Mouse (Mus musculus) MEL (cell line): ENCODE data around the gene Egr2. TPM values are rescaled to one million over a fixed set of nuclear protein-coding genes. Genes with fewer than 3 reads are reported as not detected.

Experiments used
- DNase-seq: peaks from one replicate; pipeline ENCODE4 v3.0.0; 2011; ENCODE audit warnings: low read depth, low spot score
- H3K27ac ChIP-seq: 2 replicates; pipeline ENCODE4 v1.5.1; 2012; ENCODE audit warnings: low read depth, mild to moderate bottlenecking, control low read depth, low read length, moderate library complexity; ENCODE audit not compliant: control insufficient read depth
- H3K27me3 ChIP-seq, 2 experiments: fragments of 150-350 bp in 1 of 2; sonication (generic) in 1 of 2; 2 replicates each; pipeline ENCODE4 v1.6.1; 2012; ENCODE audit warnings: low read length in 2 of 2, mild to moderate bottlenecking in 2 of 2, improper control_type of control experiment in 1 of 2, moderate library complexity in 1 of 2; ENCODE audit not compliant: insufficient read depth in 2 of 2, control insufficient read depth in 1 of 2
- H3K36me3 ChIP-seq, 2 experiments: 2 replicates each; pipeline ENCODE4 v1.6.1; 2012 to 2014; ENCODE audit warnings: low read length in 2 of 2, improper control_type of control experiment in 1 of 2, inconsistent platforms in 1 of 2, mild to moderate bottlenecking in 1 of 2; ENCODE audit not compliant: insufficient read depth in 2 of 2, control insufficient read depth in 1 of 2
- H3K4me1 ChIP-seq, 2 experiments: fragments of 150-350 bp in 1 of 2; sonication (generic) in 1 of 2; 2 replicates each; pipeline ENCODE4 v1.6.1; 2012; ENCODE audit warnings: low read length in 2 of 2, improper control_type of control experiment in 1 of 2, mild to moderate bottlenecking in 1 of 2; ENCODE audit not compliant: insufficient read depth in 2 of 2, control insufficient read depth in 1 of 2
- H3K4me3 ChIP-seq, 2 experiments: fragments of 150-350 bp in 1 of 2; sonication (generic) in 1 of 2; 2 replicates each; pipeline ENCODE4 v1.5.1; 2012; ENCODE audit warnings: low read depth in 2 of 2, low read length in 2 of 2, mild to moderate bottlenecking in 2 of 2, moderate library complexity in 2 of 2, control low read depth in 1 of 2, improper control_type of control experiment in 1 of 2; ENCODE audit not compliant: control insufficient read depth in 1 of 2, insufficient read depth in 1 of 2
- H3K79me2 ChIP-seq: 2 replicates; pipeline ENCODE4 v1.6.1; 2012; ENCODE audit warnings: mild to moderate bottlenecking, low read length, moderate library complexity; ENCODE audit not compliant: control insufficient read depth, poor library complexity, insufficient read depth
- H3K9ac ChIP-seq: 2 replicates; pipeline ENCODE4 v1.6.1; 2012; ENCODE audit warnings: low read depth, mild to moderate bottlenecking, control low read depth, low read length, moderate library complexity; ENCODE audit not compliant: control insufficient read depth, poor library complexity, severe bottlenecking
- H3K9me3 ChIP-seq: fragments of 150-350 bp; sonication (generic); replicated peaks from 2 replicates; pipeline ENCODE4 v1.6.1; 2012; ENCODE audit warnings: mild to moderate bottlenecking, low read length, improper control_type of control experiment, moderate library complexity; ENCODE audit not compliant: insufficient read depth
- CHD1 ChIP-seq: IDR thresholded peaks from 2 replicates; pipeline ENCODE4 v1.6.1; 2012; ENCODE audit warnings: low read depth, mild to moderate bottlenecking, inconsistent platforms, low read length, improper control_type of control experiment
- CHD2 ChIP-seq: IDR thresholded peaks from 2 replicates; pipeline ENCODE4 v1.6.1; 2011; ENCODE audit warnings: low read length, improper control_type of control experiment
- CTCF ChIP-seq, 3 experiments: IDR thresholded peaks in 2 of 3; conservative IDR thresholded peaks in 1 of 3; 2 replicates each; pipeline ENCODE4 v1.5.1; 2011 to 2012; ENCODE audit warnings: low read length in 3 of 3, low read depth in 2 of 3, mild to moderate bottlenecking in 2 of 3, improper control_type of control experiment in 1 of 3, inconsistent platforms in 1 of 3, mixed read lengths in 1 of 3, moderate library complexity in 1 of 3; ENCODE audit not compliant: control insufficient read depth in 1 of 3, insufficient read depth in 1 of 3, poor library complexity in 1 of 3, severe bottlenecking in 1 of 3
- E2F4 ChIP-seq: IDR thresholded peaks from 2 replicates; pipeline ENCODE4 v1.6.1; 2011; ENCODE audit warnings: low read depth, low read length, improper control_type of control experiment, borderline replicate concordance
- ELF1 ChIP-seq: IDR thresholded peaks from 2 replicates; pipeline ENCODE4 v1.6.1; 2014; ENCODE audit warnings: low read depth, mild to moderate bottlenecking, inconsistent platforms, low read length, improper control_type of control experiment, moderate library complexity
- ETS1 ChIP-seq: IDR thresholded peaks from 2 replicates; pipeline ENCODE4 v1.6.1; 2012; ENCODE audit warnings: low read depth, mild to moderate bottlenecking, inconsistent platforms, low read length, improper control_type of control experiment, moderate library complexity
- GATA1 ChIP-seq: IDR thresholded peaks from 2 replicates; pipeline ENCODE4 v1.6.1; 2011; ENCODE audit warnings: low read depth, low read length, improper control_type of control experiment
- JUND ChIP-seq: IDR thresholded peaks from 2 replicates; pipeline ENCODE4 v1.6.1; 2011; ENCODE audit warnings: low read depth, mild to moderate bottlenecking, improper control_type of control experiment, low read length
- KAT2A ChIP-seq: conservative IDR thresholded peaks from 2 replicates; pipeline ENCODE4 v1.6.1; 2012; ENCODE audit warnings: low read depth, low read length, improper control_type of control experiment, inconsistent platforms
- MAFK ChIP-seq: IDR thresholded peaks from 2 replicates; pipeline ENCODE4 v1.6.1; 2011; ENCODE audit warnings: low read depth, mild to moderate bottlenecking, low read length, improper control_type of control experiment, borderline replicate concordance
- MAX ChIP-seq: IDR thresholded peaks from 2 replicates; pipeline ENCODE4 v1.6.1; 2011; ENCODE audit warnings: low read length, improper control_type of control experiment
- MAZ ChIP-seq: IDR thresholded peaks from 2 replicates; pipeline ENCODE4 v1.6.1; 2012; ENCODE audit warnings: low read depth, mild to moderate bottlenecking, inconsistent platforms, low read length, improper control_type of control experiment
- MEF2A ChIP-seq: IDR thresholded peaks from 2 replicates; pipeline ENCODE4 v1.6.1; 2014; ENCODE audit warnings: low read depth, mild to moderate bottlenecking, inconsistent platforms, low read length, improper control_type of control experiment; ENCODE audit not compliant: poor library complexity, insufficient replicate concordance, severe bottlenecking; ENCODE audit errors: extremely low read depth
- MXI1 ChIP-seq: IDR thresholded peaks from 2 replicates; pipeline ENCODE4 v1.6.1; 2011; ENCODE audit warnings: mild to moderate bottlenecking, low read depth, low read length, improper control_type of control experiment
- MYB ChIP-seq: IDR thresholded peaks from 2 replicates; pipeline ENCODE4 v1.6.1; 2011; ENCODE audit warnings: mild to moderate bottlenecking, low read depth, low read length, improper control_type of control experiment
- NELFE ChIP-seq: IDR thresholded peaks from 2 replicates; pipeline ENCODE4 v1.6.1; 2011; ENCODE audit warnings: low read depth, low read length, improper control_type of control experiment
- POLR2AphosphoS5 ChIP-seq: IDR thresholded peaks from 2 replicates; pipeline ENCODE4 v1.6.1; 2012; ENCODE audit warnings: low read depth, borderline replicate concordance, mild to moderate bottlenecking, inconsistent platforms, low read length, moderate library complexity, mixed read lengths
- RAD21 ChIP-seq: IDR thresholded peaks from 2 replicates; pipeline ENCODE4 v1.6.1; 2011; ENCODE audit warnings: mild to moderate bottlenecking, low read depth, low read length, improper control_type of control experiment
- RCOR1 ChIP-seq: IDR thresholded peaks from 2 replicates; pipeline ENCODE4 v1.6.1; 2012; ENCODE audit warnings: low read depth, mild to moderate bottlenecking, inconsistent platforms, low read length, improper control_type of control experiment
- SIN3A ChIP-seq: IDR thresholded peaks from 2 replicates; pipeline ENCODE4 v1.6.1; 2012; ENCODE audit warnings: low read length, improper control_type of control experiment, inconsistent platforms
- SMC3 ChIP-seq: IDR thresholded peaks from 2 replicates; pipeline ENCODE4 v1.6.1; 2011; ENCODE audit warnings: low read depth, low read length, improper control_type of control experiment
- TAL1 ChIP-seq: IDR thresholded peaks from 2 replicates; pipeline ENCODE4 v1.6.1; 2012; ENCODE audit warnings: mild to moderate bottlenecking, inconsistent platforms, low read length, moderate library complexity, mixed read lengths
- TBP ChIP-seq: IDR thresholded peaks from 2 replicates; pipeline ENCODE4 v1.8.0; 2011; ENCODE audit warnings: low read depth, low read length, improper control_type of control experiment
- TCF12 ChIP-seq: IDR thresholded peaks from 2 replicates; pipeline ENCODE4 v1.6.1; 2014; ENCODE audit warnings: low read depth, mild to moderate bottlenecking, inconsistent platforms, low read length, improper control_type of control experiment, moderate library complexity
- UBTF ChIP-seq: IDR thresholded peaks from 2 replicates; pipeline ENCODE4 v1.6.1; 2012; ENCODE audit warnings: low read depth, mild to moderate bottlenecking, inconsistent platforms, low read length, improper control_type of control experiment, moderate library complexity, borderline replicate concordance; ENCODE audit not compliant: insufficient read depth
- USF1 ChIP-seq: IDR thresholded peaks from 2 replicates; pipeline ENCODE4 v1.6.1; 2014; ENCODE audit warnings: low read depth, mild to moderate bottlenecking, inconsistent platforms, low read length, improper control_type of control experiment, moderate library complexity
- USF2 ChIP-seq, 2 experiments: IDR thresholded peaks; 2 replicates each; pipeline ENCODE4 v1.6.1; 2011 to 2012; ENCODE audit warnings: improper control_type of control experiment in 2 of 2, low read length in 2 of 2, borderline replicate concordance in 1 of 2, inconsistent platforms in 1 of 2, low read depth in 1 of 2, mild to moderate bottlenecking in 1 of 2; ENCODE audit not compliant: insufficient read depth in 1 of 2
- ZMIZ1 ChIP-seq: IDR thresholded peaks from 2 replicates; pipeline ENCODE4 v1.6.1; 2012; ENCODE audit warnings: low read depth, mild to moderate bottlenecking, inconsistent platforms, low read length, improper control_type of control experiment, moderate library complexity
- polyA plus RNA-seq, 2 experiments: library from polyadenylated mRNA; stranded (reverse) in 1 of 2; unstranded in 1 of 2; fragments of >175 nt in 1 of 2; fragments of >200 nt in 1 of 2; gene quantifications; 2 replicates each; pipeline versions ENCODE4 v1.2.1 to v1.2.4; 2012; ENCODE audit warnings: low replicate concordance in 2 of 2, low read depth in 1 of 2; ENCODE audit not compliant: insufficient read length in 2 of 2, insufficient read depth in 1 of 2, missing spikeins in 1 of 2
- total RNA-seq: library from RNA; depleted of rRNA; stranded (reverse); fragments of 300-350 nt; gene quantifications from 2 replicates; pipeline ENCODE4 v1.2.3, GENCODE M21; 2012

Egr2 gene
- total and polyA plus RNA-seq, 3 experiments: 0.23 to 0.24 TPM; not detected in 1

DNA sequence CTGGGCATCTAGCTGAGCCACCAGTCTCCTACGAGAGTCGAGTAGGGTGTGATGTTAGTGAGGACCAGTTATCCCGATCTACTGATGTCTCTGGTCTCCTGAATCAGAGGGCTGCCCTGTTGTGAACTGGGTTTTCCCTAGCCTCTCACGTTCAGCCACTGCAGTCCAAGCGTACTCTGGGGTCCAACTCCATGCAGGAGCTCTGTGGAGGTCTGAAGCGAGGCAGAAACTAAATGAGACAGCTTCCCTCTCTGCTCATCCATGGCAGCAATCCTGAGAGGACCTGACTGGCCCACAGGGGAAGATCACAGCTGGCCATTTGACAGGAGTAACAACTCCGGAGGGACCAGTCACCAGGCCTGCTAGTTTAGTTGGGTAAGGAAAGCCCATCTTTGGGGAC lies 10.6 kb upstream of the Egr2 start:
- TF ChIP-seq MYB (no peak), ZMIZ1 (no peak), SMC3 (no peak), CHD1 (no peak), MAFK (no peak), TCF12 (no peak), E2F4 (no peak), ELF1 (no peak), JUND (no peak), CTCF (IDR thresholded peaks at IDR 0.05 in 2 of 3, conservative IDR thresholded peaks at IDR 0.05 in 1 of 3; ENCODE audit: control insufficient read depth in 1 of 3, insufficient read depth in 1 of 3, low read depth in 2 of 3, low read length in 3 of 3, poor library complexity in 1 of 3, severe bottlenecking in 1 of 3) (no peak), TAL1 (no peak), KAT2A (no peak), NELFE (no peak), USF1 (no peak), MXI1 (no peak), MEF2A (no peak), ETS1 (no peak), RAD21 (no peak), USF2 (IDR thresholded peaks at IDR 0.05; ENCODE audit: borderline replicate concordance in 1 of 2, insufficient read depth in 1 of 2, low read depth in 1 of 2, low read length in 2 of 2) (no peak), POLR2AphosphoS5 (no peak)
- no peaks in the 10 kb centered on the region for H3K36me3 ChIP-seq
- H3K27me3 ChIP-seq: no peaks in the 10 kb centered on the region
- H3K4me1 ChIP-seq: no peaks in the 10 kb centered on the region
- H3K4me3 ChIP-seq: no peak overlapping the region
- no peaks in the 10 kb centered on the region for H3K79me2 ChIP-seq
- no peak overlapping the region for H3K9ac ChIP-seq
- no peak for DNase-seq
- H3K9me3 ChIP-seq: no peaks in the 10 kb centered on the region
- no peak overlapping the region for H3K27ac ChIP-seq

DNA sequence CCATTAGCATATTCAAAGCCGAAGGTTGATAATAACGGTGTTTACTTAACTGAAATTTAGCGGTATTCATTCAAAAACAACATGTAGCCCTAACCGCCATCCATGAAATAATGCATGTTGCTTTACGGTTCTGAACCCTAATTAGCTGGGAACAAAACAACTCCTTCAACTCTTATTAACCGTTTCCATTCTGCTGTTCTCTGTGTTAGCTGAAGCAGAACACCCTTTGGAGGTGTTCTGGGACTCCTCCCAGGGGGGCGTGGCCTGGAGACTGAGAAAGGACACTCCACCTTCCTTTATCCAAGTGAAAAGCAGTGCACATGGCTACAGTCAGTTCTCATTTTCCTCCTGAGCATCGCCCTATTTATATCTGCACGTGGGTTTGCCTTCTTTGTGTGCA lies 8.8 kb upstream of the Egr2 start:
- H3K9ac ChIP-seq: no peak overlapping the region
- H3K79me2 ChIP-seq: no peaks in the 10 kb centered on the region
- no peak for DNase-seq
- no peak for TF ChIP-seq MYB
- no peak for TF ChIP-seq TBP
- no peak for TF ChIP-seq CHD1
- no peak for TF ChIP-seq GATA1
- TF ChIP-seq MAZ: no peak
- TF ChIP-seq SIN3A: no peak
- no peak for TF ChIP-seq UBTF
- no peak for TF ChIP-seq CHD2
- TF ChIP-seq KAT2A: no peak
- no peak for TF ChIP-seq MAFK
- TF ChIP-seq CTCF (IDR thresholded peaks at IDR 0.05 in 2 of 3, conservative IDR thresholded peaks at IDR 0.05 in 1 of 3; ENCODE audit: control insufficient read depth in 1 of 3, insufficient read depth in 1 of 3, low read depth in 2 of 3, low read length in 3 of 3, poor library complexity in 1 of 3, severe bottlenecking in 1 of 3): no peak
- TF ChIP-seq MAX: no peak
- TF ChIP-seq RCOR1: no peak
- no peaks in the 10 kb centered on the region for H3K9me3 ChIP-seq
- H3K27ac ChIP-seq: no peak overlapping the region
- no peak overlapping the region for H3K4me3 ChIP-seq
- H3K36me3 ChIP-seq: no peaks in the 10 kb centered on the region
- H3K27me3 ChIP-seq: peaks cover 0 to 2% of the 10 kb centered on the region in 2 experiments; a peak in 1 of 4 replicates
- no peaks in the 10 kb centered on the region for H3K4me1 ChIP-seq
